Mouse (Mus musculus) limb, embryonic 12.5 days (tissue): ENCODE data around the gene Mgat2. TPM values are rescaled to one million over a fixed set of nuclear protein-coding genes. Genes with fewer than 3 reads are reported as not detected.
"Not testable (repeated sequence)": the region's sequence is repeated elsewhere in the genome, so short reads cannot be mapped to it uniquely, and the experiment has no call there.

ENCODE experiments used
- ATAC-seq: fragments of 200-750 bp; cut with Nextera tagmentation; 2 replicates; pipeline ENCODE4 v1.8.0; 2017; ENCODE audit warnings: low read depth, moderate TSS enrichment; ENCODE audit not compliant: insufficient number of reproducible peaks, insufficient read depth, low FRiP score, low TSS enrichment
- H3K27ac ChIP-seq: fragments of 300-500 bp; sonication (generic); 2 replicates; pipeline ENCODE4 v1.5.1; 2016; ENCODE audit warnings: mild to moderate bottlenecking, moderate library complexity
- H3K27me3 ChIP-seq: fragments of 300-500 bp; sonication (generic); 2 replicates; pipeline ENCODE4 v1.6.1; 2016; ENCODE audit warnings: mild to moderate bottlenecking, moderate library complexity
- H3K36me3 ChIP-seq: fragments of 300-500 bp; sonication (generic); 2 replicates; pipeline ENCODE4 v1.6.1; 2016; ENCODE audit warnings: mild to moderate bottlenecking, moderate library complexity
- H3K4me1 ChIP-seq: fragments of 300-500 bp; sonication (generic); replicated peaks from 2 replicates; pipeline ENCODE4 v1.6.1; 2016
- H3K4me2 ChIP-seq: fragments of 300-500 bp; sonication (generic); 2 replicates; pipeline ENCODE4 v1.6.1; 2016; ENCODE audit warnings: mild to moderate bottlenecking, moderate library complexity
- H3K4me3 ChIP-seq: fragments of 300-500 bp; sonication (generic); replicated peaks from 2 replicates; pipeline ENCODE4 v1.5.1; 2016; ENCODE audit warnings: mild to moderate bottlenecking
- H3K9ac ChIP-seq: fragments of 300-500 bp; sonication (generic); replicated peaks from 2 replicates; pipeline ENCODE4 v1.6.1; 2016; ENCODE audit warnings: mild to moderate bottlenecking, moderate library complexity
- H3K9me3 ChIP-seq: fragments of 300-500 bp; sonication (generic); 2 replicates; pipeline ENCODE4 v1.6.1; 2016; ENCODE audit warnings: mild to moderate bottlenecking, moderate library complexity
- WGBS: fragments of 180-500 bp; shearing (Covaris S2); methylation state at CpG from one replicate; pipeline ENCODE4 v1.1.7; 2016; 5-methylcytosine and 5-hydroxymethylcytosine counted together
- polyA plus RNA-seq: library from polyadenylated mRNA; unstranded; fragments of >200 nt; fragmentation: Nextera tagmentation; extraction: Ambion mirVana; gene quantifications from 2 replicates; pipeline ENCODE4 v1.2.1, GENCODE M21; 2016

Gene Mgat2
- polyA plus RNA-seq, 1 experiment from 2014 or later = 48.4 TPM

GRCm38 (mm10) chr12:69159578-69159940 is 24.4 kb upstream of the Mgat2 start:
- Histone ChIP-seq H3K4me2 (peak overlapping the region; percentile 2; the same call in 1 of the 2 replicates), H3K27ac (no peak overlapping the region), H3K9me3 (no peaks in the 10 kb centered on the region), H3K4me1 (peaks cover 6% of the 10 kb centered on the region; the same call in 1 of the 2 replicates), H3K4me3 (no peak overlapping the region; the same call in 1 of the 2 replicates), H3K9ac (no peak overlapping the region), H3K36me3 (peaks cover 19% of the 10 kb centered on the region), H3K27me3 (no peaks in the 10 kb centered on the region)
- ATAC-seq = no peak
- WGBS = 5% methylated on average over 9 of the region's 9 CpGs

- 76% methylated on average over 2 of the region's 2 CpGs for WGBS
- not testable (repeated sequence) for H3K4me3 ChIP-seq, H3K9ac ChIP-seq, H3K27ac ChIP-seq, H3K4me1 ChIP-seq, H3K4me2 ChIP-seq, ATAC-seq, H3K9me3 ChIP-seq, H3K27me3 ChIP-seq
- peaks cover 18% of the 10 kb centered on the region for H3K36me3 ChIP-seq
These were observed 23.3 kb upstream of the Mgat2 start for GRCm38 (mm10) chr12:69160677-69161076.

- not testable (repeated sequence) for H3K4me1 ChIP-seq, ATAC-seq, H3K27me3 ChIP-seq, H3K27ac ChIP-seq, H3K9me3 ChIP-seq, H3K36me3 ChIP-seq, H3K4me2 ChIP-seq, H3K9ac ChIP-seq, H3K4me3 ChIP-seq
- WGBS = 89% methylated on average over 4 of the region's 4 CpGs
These were observed 20.4 kb upstream of the Mgat2 start for GRCm38 (mm10) chr12:69163586-69163985.

GRCm38 (mm10) chr12:69164904-69165303 is 19.1 kb upstream of the Mgat2 start:
- no peaks in the 10 kb centered on the region for H3K27me3 ChIP-seq
- H3K4me1 ChIP-seq = peaks cover 5% of the 10 kb centered on the region
- H3K4me3 ChIP-seq = no peak overlapping the region
- H3K4me2 ChIP-seq = no peak overlapping the region
- H3K27ac ChIP-seq = no peak overlapping the region
- H3K9me3 ChIP-seq = no peaks in the 10 kb centered on the region
- no peaks in the 10 kb centered on the region for H3K36me3 ChIP-seq
- no peak overlapping the region for H3K9ac ChIP-seq
- no peak for ATAC-seq
- WGBS = 56% methylated on average over 3 of the region's 3 CpGs

- 71% methylated on average over 8 of the region's 8 CpGs for WGBS
- ATAC-seq, H3K27ac ChIP-seq: not testable (repeated sequence)
These were observed 16.9 kb upstream of the Mgat2 start for GRCm38 (mm10) chr12:69166861-69167581.

GRCm38 (mm10) chr12:69167656-69168460 is 16.1 kb upstream of the Mgat2 start:
- WGBS = 9% methylated on average over 18 of the region's 18 CpGs
- no peaks in the 10 kb centered on the region for H3K9me3 ChIP-seq
- peaks cover 9% of the 10 kb centered on the region for H3K4me1 ChIP-seq
- 0 out of 2 replicates have a peak, but pooled peaks have one; percentile 22 for ATAC-seq
- no peaks in the 10 kb centered on the region for H3K27me3 ChIP-seq
- H3K9ac ChIP-seq = peak overlapping the region; percentile 66
- H3K27ac ChIP-seq = peak overlapping the region; percentile 73; the same call in 1 of the 2 replicates
- peak overlapping the region; percentile 69 for H3K4me3 ChIP-seq
- peak overlapping the region; percentile 94 for H3K4me2 ChIP-seq
- peaks cover 10% of the 10 kb centered on the region; the same call in 1 of the 2 replicates for H3K36me3 ChIP-seq

More at GRCm38 (mm10) chr12:69166861-69167581, 16.9 kb upstream of the Mgat2 start:
- H3K36me3 ChIP-seq, H3K9ac ChIP-seq, H3K4me3 ChIP-seq, H3K4me1 ChIP-seq, H3K9me3 ChIP-seq, H3K4me2 ChIP-seq, H3K27me3 ChIP-seq: not testable (repeated sequence)

- Histone ChIP-seq H3K9me3 (no peaks in the 10 kb centered on the region), H3K36me3 (peaks cover 17% of the 10 kb centered on the region), H3K4me2 (peak within 1 kb of the TSS; percentile 94), H3K27ac (peak within 1 kb of the TSS; percentile 73), H3K27me3 (no peaks in the 10 kb centered on the region), H3K4me3 (peak within 1 kb of the TSS; percentile 69), H3K4me1 (peaks cover 9% of the 10 kb centered on the region), H3K9ac (peak within 1 kb of the TSS; percentile 66)
- under 1% methylated on average over 39 of the region's 40 CpGs for WGBS
- ATAC-seq = peak; percentile 88
These were observed 15.4 kb upstream of the Mgat2 start, which contains the start of gene Lrr1 for GRCm38 (mm10) chr12:69168461-69169106. Gene Lrr1, plus strand, starts transcription at chr12:69168814.

GRCm38 (mm10) chr12:69171307-69171706 is 12.7 kb upstream of the Mgat2 start:
- Histone ChIP-seq H3K27ac (no peak overlapping the region), H3K4me3 (no peak overlapping the region), H3K27me3 (no peaks in the 10 kb centered on the region), H3K9me3 (no peaks in the 10 kb centered on the region), H3K36me3 (peaks cover 42% of the 10 kb centered on the region), H3K4me2 (no peak overlapping the region), H3K9ac (no peak overlapping the region), H3K4me1 (peaks cover 9% of the 10 kb centered on the region)
- WGBS = 92% methylated on average over 2 of the region's 2 CpGs
- no peak for ATAC-seq

- no peak overlapping the region for H3K9ac ChIP-seq
- no peaks in the 10 kb centered on the region for H3K4me1 ChIP-seq
- H3K27me3 ChIP-seq = no peaks in the 10 kb centered on the region
- H3K36me3 ChIP-seq = peaks cover 59% of the 10 kb centered on the region
- ATAC-seq = no peak
- 95% methylated on average over 3 of the region's 3 CpGs for WGBS
- H3K4me2 ChIP-seq = no peak overlapping the region
- no peak overlapping the region for H3K27ac ChIP-seq
- no peaks in the 10 kb centered on the region for H3K9me3 ChIP-seq
- H3K4me3 ChIP-seq = no peak overlapping the region
These were observed 8.0 kb upstream of the Mgat2 start for GRCm38 (mm10) chr12:69175975-69176374.

GRCm38 (mm10) chr12:69177526-69177925 is 6.4 kb upstream of the Mgat2 start:
- no peaks in the 10 kb centered on the region for H3K27me3 ChIP-seq
- no peak overlapping the region for H3K4me3 ChIP-seq
- peaks cover 68% of the 10 kb centered on the region for H3K36me3 ChIP-seq
- no peak overlapping the region for H3K4me2 ChIP-seq
- no peak overlapping the region for H3K27ac ChIP-seq
- no peaks in the 10 kb centered on the region for H3K4me1 ChIP-seq
- 79% methylated on average over 3 of the region's 3 CpGs for WGBS
- no peak overlapping the region for H3K9ac ChIP-seq
- ATAC-seq = no peak
- H3K9me3 ChIP-seq = no peaks in the 10 kb centered on the region

GRCm38 (mm10) chr12:69179371-69179770 is 4.6 kb upstream of the Mgat2 start:
- Histone ChIP-seq H3K4me1 (0 out of 2 replicates have a peak, but pooled peaks cover 3% of the 10 kb centered on the region), H3K4me3 (no peak overlapping the region), H3K36me3 (peaks cover 51% of the 10 kb centered on the region), H3K9me3 (no peaks in the 10 kb centered on the region), H3K27ac (no peak overlapping the region), H3K4me2 (no peak overlapping the region), H3K27me3 (no peaks in the 10 kb centered on the region), H3K9ac (no peak overlapping the region)
- ATAC-seq = no peak
- WGBS = 74% methylated on average over 12 of the region's 12 CpGs
